Mouse (Mus musculus): ENCODE results near the gene Osbpl10. TPM values are rescaled to one million over a fixed set of nuclear protein-coding genes. Genes with fewer than 3 reads are reported as not detected.

Osbpl10 gene
- polyA plus RNA-seq, 1 experiment from 2014 or later, result 2.7 TPM

GRCm38 (mm10) chr9:115224744-115225354, 246.5 kb downstream of the Osbpl10 start:
- no peaks in the 10 kb centered on the region for H3K9me3 ChIP-seq (ENCODE audit: control insufficient read depth, low read length)
- WGBS, result 45% methylated on average over 7 of the region's 7 CpGs
- DNase-seq (ENCODE audit: low spot score) (no peak), ATAC-seq (ENCODE audit: low read depth) (no peak)
- no peak overlapping the region for H3K4me2 ChIP-seq (ENCODE audit: low read depth, low read length)
- H3K4me3 ChIP-seq (ENCODE audit: low read depth, low read length), result no peak overlapping the region
- no peaks in the 10 kb centered on the region for H3K4me1 ChIP-seq (ENCODE audit: control insufficient read depth, insufficient read depth, low read length)
- H3K27me3 ChIP-seq (replicated peaks; ENCODE audit: control insufficient read depth, insufficient read depth, low read length), result no peaks in the 10 kb centered on the region
- no peak overlapping the region for H3K27ac ChIP-seq (replicated peaks; ENCODE audit: low read depth, low read length)
- no peak overlapping the region for H3K9ac ChIP-seq (ENCODE audit: low read depth, low read length)
- H3K36me3 ChIP-seq (ENCODE audit: control insufficient read depth, insufficient read depth, low read length), result no peaks in the 10 kb centered on the region

GRCm38 (mm10) chr9:115229145-115229544, 250.8 kb downstream of the Osbpl10 start:
- no peak overlapping the region for H3K9ac ChIP-seq (ENCODE audit: low read depth, low read length)
- 54% methylated on average over 4 of the region's 4 CpGs for WGBS
- no peak for ATAC-seq (ENCODE audit: low read depth)

GRCm38 (mm10) chr9:115229676-115230075, 251.3 kb downstream of the Osbpl10 start:
- H3K4me3 ChIP-seq (ENCODE audit: low read depth, low read length), result no peak overlapping the region
- 73% methylated on average over 10 of the region's 10 CpGs for WGBS
- no peak overlapping the region for H3K9ac ChIP-seq (ENCODE audit: low read depth, low read length)
- no peak overlapping the region for H3K27ac ChIP-seq (replicated peaks; ENCODE audit: low read depth, low read length)
- no peak overlapping the region for H3K4me2 ChIP-seq (ENCODE audit: low read depth, low read length)
- ATAC-seq (ENCODE audit: low read depth) (no peak), DNase-seq (ENCODE audit: low spot score) (no peak)
- no peaks in the 10 kb centered on the region for H3K4me1 ChIP-seq (ENCODE audit: control insufficient read depth, insufficient read depth, low read length)
- no peaks in the 10 kb centered on the region for H3K9me3 ChIP-seq (ENCODE audit: control insufficient read depth, low read length)
- H3K27me3 ChIP-seq (replicated peaks; ENCODE audit: control insufficient read depth, insufficient read depth, low read length), result no peaks in the 10 kb centered on the region
- no peaks in the 10 kb centered on the region for H3K36me3 ChIP-seq (ENCODE audit: control insufficient read depth, insufficient read depth, low read length)

More at GRCm38 (mm10) chr9:115229145-115229544, 250.8 kb downstream of the Osbpl10 start:
- Histone ChIP-seq H3K27me3 (replicated peaks; ENCODE audit: control insufficient read depth, insufficient read depth, low read length) (no peaks in the 10 kb centered on the region), H3K4me3 (ENCODE audit: low read depth, low read length) (no peak overlapping the region), H3K27ac (replicated peaks; ENCODE audit: low read depth, low read length) (no peak overlapping the region), H3K4me1 (ENCODE audit: control insufficient read depth, insufficient read depth, low read length) (no peaks in the 10 kb centered on the region), H3K4me2 (ENCODE audit: low read depth, low read length) (no peak overlapping the region), H3K36me3 (ENCODE audit: control insufficient read depth, insufficient read depth, low read length) (no peaks in the 10 kb centered on the region), H3K9me3 (ENCODE audit: control insufficient read depth, low read length) (no peaks in the 10 kb centered on the region)
- no peak for DNase-seq (ENCODE audit: low spot score)

- Histone ChIP-seq H3K36me3 (ENCODE audit: control insufficient read depth, insufficient read depth, low read length) (no peaks in the 10 kb centered on the region), H3K4me3 (ENCODE audit: low read depth, low read length) (no peak overlapping the region), H3K27ac (replicated peaks; ENCODE audit: low read depth, low read length) (no peak overlapping the region), H3K9ac (ENCODE audit: low read depth, low read length) (no peak overlapping the region), H3K4me2 (ENCODE audit: low read depth, low read length) (no peak overlapping the region), H3K4me1 (ENCODE audit: control insufficient read depth, insufficient read depth, low read length) (no peaks in the 10 kb centered on the region), H3K9me3 (ENCODE audit: control insufficient read depth, low read length) (no peaks in the 10 kb centered on the region), H3K27me3 (replicated peaks; ENCODE audit: control insufficient read depth, insufficient read depth, low read length) (no peaks in the 10 kb centered on the region)
- ATAC-seq (ENCODE audit: low read depth) (no peak), DNase-seq (ENCODE audit: low spot score) (no peak)
- WGBS, result 16% methylated on average over 3 of the region's 3 CpGs
Observed at GRCm38 (mm10) chr9:115230141-115230540, 251.8 kb downstream of the Osbpl10 start.

- DNase-seq (ENCODE audit: low spot score) (no peak), ATAC-seq (ENCODE audit: low read depth) (no peak)
- Histone ChIP-seq H3K4me1 (ENCODE audit: control insufficient read depth, insufficient read depth, low read length) (no peaks in the 10 kb centered on the region), H3K27ac (replicated peaks; ENCODE audit: low read depth, low read length) (no peak overlapping the region), H3K4me2 (ENCODE audit: low read depth, low read length) (no peak overlapping the region), H3K9me3 (ENCODE audit: control insufficient read depth, low read length) (no peaks in the 10 kb centered on the region), H3K4me3 (ENCODE audit: low read depth, low read length) (no peak overlapping the region), H3K9ac (ENCODE audit: low read depth, low read length) (no peak overlapping the region), H3K36me3 (ENCODE audit: control insufficient read depth, insufficient read depth, low read length) (no peaks in the 10 kb centered on the region), H3K27me3 (replicated peaks; ENCODE audit: control insufficient read depth, insufficient read depth, low read length) (no peaks in the 10 kb centered on the region)
- WGBS, result 91% methylated on average over 3 of the region's 3 CpGs
Observed at GRCm38 (mm10) chr9:115231476-115231875, 253.1 kb downstream of the Osbpl10 start.

- Histone ChIP-seq H3K4me2 (ENCODE audit: low read depth, low read length) (no peak overlapping the region), H3K9me3 (ENCODE audit: control insufficient read depth, low read length) (no peaks in the 10 kb centered on the region), H3K4me3 (ENCODE audit: low read depth, low read length) (no peak overlapping the region), H3K4me1 (ENCODE audit: control insufficient read depth, insufficient read depth, low read length) (no peaks in the 10 kb centered on the region), H3K9ac (ENCODE audit: low read depth, low read length) (no peak overlapping the region), H3K27ac (replicated peaks; ENCODE audit: low read depth, low read length) (no peak overlapping the region), H3K36me3 (ENCODE audit: control insufficient read depth, insufficient read depth, low read length) (no peaks in the 10 kb centered on the region), H3K27me3 (replicated peaks; ENCODE audit: control insufficient read depth, insufficient read depth, low read length) (no peaks in the 10 kb centered on the region)
- no peak for ATAC-seq (ENCODE audit: low read depth)
- DNase-seq (ENCODE audit: low spot score), result no peak
- 85% methylated on average over 5 of the region's 5 CpGs for WGBS
Observed at GRCm38 (mm10) chr9:115233721-115234120, 255.4 kb downstream of the Osbpl10 start.

GRCm38 (mm10) chr9:115234561-115234960, 256.2 kb downstream of the Osbpl10 start:
- WGBS, result 89% methylated on average over 2 of the region's 2 CpGs
- no peak for ATAC-seq (ENCODE audit: low read depth)
- DNase-seq (ENCODE audit: low spot score), result no peak
- H3K36me3 ChIP-seq (ENCODE audit: control insufficient read depth, insufficient read depth, low read length), result peaks cover 5% of the 10 kb centered on the region; the same call in 1 of the 2 replicates
- H3K4me2 ChIP-seq (ENCODE audit: low read depth, low read length), result no peak overlapping the region
- H3K4me1 ChIP-seq (ENCODE audit: control insufficient read depth, insufficient read depth, low read length), result no peaks in the 10 kb centered on the region
- no peaks in the 10 kb centered on the region for H3K9me3 ChIP-seq (ENCODE audit: control insufficient read depth, low read length)
- H3K27ac ChIP-seq (replicated peaks; ENCODE audit: low read depth, low read length), result no peak overlapping the region
- no peak overlapping the region for H3K4me3 ChIP-seq (ENCODE audit: low read depth, low read length)
- no peak overlapping the region for H3K9ac ChIP-seq (ENCODE audit: low read depth, low read length)
- no peaks in the 10 kb centered on the region for H3K27me3 ChIP-seq (replicated peaks; ENCODE audit: control insufficient read depth, insufficient read depth, low read length)

- H3K36me3 ChIP-seq (ENCODE audit: control insufficient read depth, insufficient read depth, low read length), result peaks cover 22% of the 10 kb centered on the region
- H3K27me3 ChIP-seq (replicated peaks; ENCODE audit: control insufficient read depth, insufficient read depth, low read length), result no peaks in the 10 kb centered on the region
- whole genome bisulfite sequencing, result 92% methylated on average over 8 of the region's 8 CpGs
- H3K4me2 ChIP-seq (ENCODE audit: low read depth, low read length), result no peak overlapping the region
- no peaks in the 10 kb centered on the region for H3K9me3 ChIP-seq (ENCODE audit: control insufficient read depth, low read length)
- no peaks in the 10 kb centered on the region for H3K4me1 ChIP-seq (ENCODE audit: control insufficient read depth, insufficient read depth, low read length)
- no peak overlapping the region for H3K4me3 ChIP-seq (ENCODE audit: low read depth, low read length)
- H3K27ac ChIP-seq (replicated peaks; ENCODE audit: low read depth, low read length), result no peak overlapping the region
- DNase-seq (ENCODE audit: low spot score) (no peak), ATAC-seq (ENCODE audit: low read depth) (no peak)
- no peak overlapping the region for H3K9ac ChIP-seq (ENCODE audit: low read depth, low read length)
Observed at GRCm38 (mm10) chr9:115236352-115236841, 258.0 kb downstream of the Osbpl10 start.

- H3K4me3 ChIP-seq (ENCODE audit: low read depth, low read length), result no peak overlapping the region
- DNase-seq (ENCODE audit: low spot score) (no peak), ATAC-seq (ENCODE audit: low read depth) (no peak)
- H3K27ac ChIP-seq (replicated peaks; ENCODE audit: low read depth, low read length), result no peak overlapping the region
- H3K27me3 ChIP-seq (replicated peaks; ENCODE audit: control insufficient read depth, insufficient read depth, low read length), result no peaks in the 10 kb centered on the region
- no peak overlapping the region for H3K4me2 ChIP-seq (ENCODE audit: low read depth, low read length)
- no peaks in the 10 kb centered on the region for H3K9me3 ChIP-seq (ENCODE audit: control insufficient read depth, low read length)
- no peak overlapping the region for H3K9ac ChIP-seq (ENCODE audit: low read depth, low read length)
- no peaks in the 10 kb centered on the region for H3K4me1 ChIP-seq (ENCODE audit: control insufficient read depth, insufficient read depth, low read length)
- H3K36me3 ChIP-seq (ENCODE audit: control insufficient read depth, insufficient read depth, low read length), result peaks cover 38% of the 10 kb centered on the region
Observed at GRCm38 (mm10) chr9:115237943-115238342, 259.6 kb downstream of the Osbpl10 start.

Data from embryonic facial prominence, embryonic 14.5 days (tissue).